Mouse (Mus musculus): ENCODE measurements around the gene Entpd3. TPM values are rescaled to one million over a fixed set of nuclear protein-coding genes. Genes with fewer than 3 reads are reported as not detected.
A peak's percentile ranks its signal among the peaks of the same experiment; 100 is the strongest.

Gene Entpd3
- total RNA-seq, 2 experiments from 2014 or later = not detected

- TF ChIP-seq CTCF (IDR thresholded peaks at IDR 0.05) = no peak
- intact Hi-C loops (cut with DNase I) = no loop called here
- H3K27ac ChIP-seq = peak overlapping the region; percentile 91
- H3K4me3 ChIP-seq = peak overlapping the region; percentile 93
- DNase-seq = no peak
Observed at GRCm38 (mm10) chr9:120576662-120577013, 37.0 kb downstream of the Entpd3 start.

GRCm38 (mm10) chr9:120577133-120577651, 37.6 kb downstream of the Entpd3 start:
- no peak for TF ChIP-seq CTCF (IDR thresholded peaks at IDR 0.05)

GRCm38 (mm10) chr9:120577706-120578405, 38.2 kb downstream of the Entpd3 start:
- peak overlapping the region; percentile 93 for H3K4me3 ChIP-seq
- intact Hi-C loops (cut with DNase I) = no loop called here
- no peak for DNase-seq
- H3K27ac ChIP-seq = peak overlapping the region; percentile 91
- no peak for TF ChIP-seq CTCF (IDR thresholded peaks at IDR 0.05)

More at GRCm38 (mm10) chr9:120577133-120577651, 37.6 kb downstream of the Entpd3 start:
- intact Hi-C loops (cut with DNase I) = no loop called here
- H3K4me3 ChIP-seq = peak overlapping the region; percentile 93
- peak overlapping the region; percentile 91 for H3K27ac ChIP-seq
- DNase-seq = peak; percentile 92

GRCm38 (mm10) chr9:120578701-120579100, 39.1 kb downstream of the Entpd3 start:
- TF ChIP-seq CTCF (IDR thresholded peaks at IDR 0.05) = no peak
- Histone ChIP-seq H3K4me3 (no peak overlapping the region), H3K27ac (no peak overlapping the region)
- intact Hi-C loops (cut with DNase I) = no loop called here
- DNase-seq = no peak

- no peak for TF ChIP-seq CTCF (IDR thresholded peaks at IDR 0.05)
- intact Hi-C loops (cut with DNase I) = loop anchor here (10.0 kb wide), 1 partner anchor 795 kb away; no protein-coding TSS in a partner anchor
- Histone ChIP-seq H3K27ac (no peak overlapping the region), H3K4me3 (no peak overlapping the region)
- no peak for DNase-seq
Observed at GRCm38 (mm10) chr9:120579808-120580207, 40.2 kb downstream of the Entpd3 start.

- no peak for TF ChIP-seq CTCF (IDR thresholded peaks at IDR 0.05)
- intact Hi-C loops (cut with DNase I) = loop anchor here (10.0 kb wide), 1 partner anchor 793 kb away; no protein-coding TSS in a partner anchor
- Histone ChIP-seq H3K27ac (peak overlapping the region; percentile 76), H3K4me3 (peak overlapping the region; percentile 73)
- DNase-seq = peak; percentile 59
Observed at GRCm38 (mm10) chr9:120581941-120582618, 42.5 kb downstream of the Entpd3 start.

- peak; percentile 88 for DNase-seq
- Histone ChIP-seq H3K4me3 (peak overlapping the region; percentile 73), H3K27ac (peak overlapping the region; percentile 76)
- peak; percentile 88 for TF ChIP-seq CTCF (IDR thresholded peaks at IDR 0.05)
- intact Hi-C loops (cut with DNase I) = loop anchor here (10.0 kb wide), 1 partner anchor 792 kb away; no protein-coding TSS in a partner anchor
Observed at GRCm38 (mm10) chr9:120582619-120583308, 43.1 kb downstream of the Entpd3 start.

- intact Hi-C loops (cut with DNase I) = loop anchor here (10.0 kb wide), 1 partner anchor 791 kb away; no protein-coding TSS in a partner anchor
- peak overlapping the region; percentile 73 for H3K4me3 ChIP-seq
- H3K27ac ChIP-seq = peak overlapping the region; percentile 76; the same call in 1 of the 2 replicates
- no peak for DNase-seq
- TF ChIP-seq CTCF (IDR thresholded peaks at IDR 0.05) = no peak
Observed at GRCm38 (mm10) chr9:120583314-120583713, 43.7 kb downstream of the Entpd3 start.

GRCm38 (mm10) chr9:120586546-120586945, 46.9 kb downstream of the Entpd3 start:
- Histone ChIP-seq H3K27ac (no peak overlapping the region), H3K4me3 (no peak overlapping the region)
- peak; percentile 86 for TF ChIP-seq CTCF (IDR thresholded peaks at IDR 0.05)
- intact Hi-C loops (cut with DNase I) = loop anchor here (1.0 to 10.0 kb wide), 2 partner anchors 84 to 788 kb away; no protein-coding TSS in a partner anchor
- peak; percentile 75 for DNase-seq

- Histone ChIP-seq H3K4me3 (no peak overlapping the region), H3K27ac (no peak overlapping the region)
- DNase-seq = peak; percentile 81
- intact Hi-C loops (cut with DNase I) = loop anchor here (1.0 to 5.0 kb wide), 2 partner anchors 89 to 159 kb away; no protein-coding TSS in a partner anchor
- peak; percentile 86 for TF ChIP-seq CTCF (IDR thresholded peaks at IDR 0.05)
Observed at GRCm38 (mm10) chr9:120591490-120591889, 51.9 kb downstream of the Entpd3 start.

- intact Hi-C loops (cut with DNase I) = loop anchor here (5.0 kb wide), 1 partner anchor 161 kb away; no protein-coding TSS in a partner anchor
- TF ChIP-seq CTCF (IDR thresholded peaks at IDR 0.05) = no peak
Observed at GRCm38 (mm10) chr9:120593383-120594101, 53.9 kb downstream of the Entpd3 start.

More at GRCm38 (mm10) chr9:120593383-120594101, 53.9 kb downstream of the Entpd3 start:
- Histone ChIP-seq H3K4me3 (no peak overlapping the region), H3K27ac (no peak overlapping the region)
- DNase-seq = no peak

Measured in gastrocnemius, adult 2 months (tissue).